Mouse (Mus musculus) CD4-positive, CD25-positive, alpha-beta regulatory T cell, adult 4 months (primary cell): ENCODE measurements around the gene Dnase1l2. TPM values are rescaled to one million over a fixed set of nuclear protein-coding genes. Genes with fewer than 3 reads are reported as not detected.
"Not testable (repeated sequence)": the region's sequence is repeated elsewhere in the genome, so short reads cannot be mapped to it uniquely, and the experiment has no call there.

Source experiments
- ATAC-seq: one replicate; pipeline ENCODE4 v1.8.0; 2017
- polyA plus RNA-seq, 2 experiments: library from polyadenylated mRNA; unstranded; fragments of 100-300 nt; shearing (Covaris generic); gene quantifications; one replicate each; pipeline ENCODE4 v1.2.1; 2017

Gene Dnase1l2
- polyA plus RNA-seq, 2 experiments from 2014 or later = 7.4 to 8.3 TPM

GRCm38 (mm10) chr17:24470701-24471527 is 28.0 kb upstream of the Dnase1l2 start:
- peak; percentile 1 for ATAC-seq

GRCm38 (mm10) chr17:24469910-24470602 is 27.2 kb upstream of the Dnase1l2 start, which contains the start of the genes E4f1 and Pgp:
E4f1 (minus strand) TSS chr17:24470313.
Pgp (plus strand) TSS chr17:24470392.
- ATAC-seq = peak; percentile 98

GRCm38 (mm10) chr17:24469336-24469909 is 26.5 kb upstream of the Dnase1l2 start:
- no peak for ATAC-seq

GRCm38 (mm10) chr17:24468636-24469246 is 25.8 kb upstream of the Dnase1l2 start:
- no peak for ATAC-seq

GRCm38 (mm10) chr17:24463374-24464133 is 20.6 kb upstream of the Dnase1l2 start:
- ATAC-seq = no peak

GRCm38 (mm10) chr17:24462932-24463331 is 20.0 kb upstream of the Dnase1l2 start:
- no peak for ATAC-seq

GRCm38 (mm10) chr17:24461580-24461979 is 18.7 kb upstream of the Dnase1l2 start:
- peak; percentile 53 for ATAC-seq

GRCm38 (mm10) chr17:24455523-24456206 is 12.8 kb upstream of the Dnase1l2 start:
- ATAC-seq = not testable (repeated sequence)

- ATAC-seq = peak; percentile 90
Measured at GRCm38 (mm10) chr17:24454756-24455522, 12.0 kb upstream of the Dnase1l2 start.

GRCm38 (mm10) chr17:24454218-24454755 is 11.4 kb upstream of the Dnase1l2 start:
- peak; percentile 66 for ATAC-seq

- ATAC-seq = no peak
Measured at GRCm38 (mm10) chr17:24453372-24453771, 10.5 kb upstream of the Dnase1l2 start.

- ATAC-seq = no peak
Measured at GRCm38 (mm10) chr17:24451220-24451619, 8.3 kb upstream of the Dnase1l2 start.

- ATAC-seq = no peak
Measured at GRCm38 (mm10) chr17:24449507-24449906, 6.6 kb upstream of the Dnase1l2 start.

GRCm38 (mm10) chr17:24446590-24446989 is 3.7 kb upstream of the Dnase1l2 start:
- ATAC-seq = no peak

- ATAC-seq = no peak
Measured at GRCm38 (mm10) chr17:24443409-24443808, 504 bp upstream of the Dnase1l2 start.

GRCm38 (mm10) chr17:24442107-24442506 is 798 bp downstream of the Dnase1l2 start:
- no peak for ATAC-seq

GRCm38 (mm10) chr17:24441148-24441547 is 1.8 kb downstream of the Dnase1l2 start:
- ATAC-seq = no peak

GRCm38 (mm10) chr17:24440377-24440776 is 2.5 kb downstream of the Dnase1l2 start:
- no peak for ATAC-seq

GRCm38 (mm10) chr17:24437016-24437415 is 5.9 kb downstream of the Dnase1l2 start:
- peak; percentile 82 for ATAC-seq
